Mouse (Mus musculus): Measurements from ENCODE around the gene Sppl3. TPM values are rescaled to one million over a fixed set of nuclear protein-coding genes. Genes with fewer than 3 reads are reported as not detected.

The Sppl3 gene
- polyA plus RNA-seq, 1 experiment from 2014 or later = 39.6 TPM

GRCm38 (mm10) chr5:115125211-115125871 is 114.4 kb downstream of the Sppl3 start:
- Histone ChIP-seq H3K4me2 (no peak overlapping the region), H3K27ac (ENCODE audit: low read depth) (0 out of 2 replicates have a peak overlapping the region, but pooled peaks have one; percentile 2), H3K36me3 (ENCODE audit: insufficient read depth) (peaks cover 66% of the 10 kb centered on the region), H3K4me1 (ENCODE audit: insufficient read depth) (no peaks in the 10 kb centered on the region), H3K4me3 (ENCODE audit: low read depth, low read length) (no peak overlapping the region), H3K9ac (no peak overlapping the region; the same call in 1 of the 2 replicates), H3K9me3 (ENCODE audit: low read depth, low read length) (no peaks in the 10 kb centered on the region), H3K27me3 (ENCODE audit: insufficient read depth, low read length) (no peaks in the 10 kb centered on the region)
- DNase-seq = peak; percentile 90
- TF ChIP-seq CTCF (IDR thresholded peaks at IDR 0.05; ENCODE audit: low read depth) = peak; percentile 96
- peak; percentile 79 for ATAC-seq (ENCODE audit: insufficient read depth)
- 16% methylated on average over 24 of the region's 24 CpGs for WGBS

- no peak for ATAC-seq (ENCODE audit: insufficient read depth)
- WGBS = 87% methylated on average over 28 of the region's 28 CpGs
- H3K27me3 ChIP-seq (ENCODE audit: insufficient read depth, low read length) = no peaks in the 10 kb centered on the region
Measured at GRCm38 (mm10) chr5:115126578-115127312, 115.8 kb downstream of the Sppl3 start.

GRCm38 (mm10) chr5:115127421-115128179 is 116.7 kb downstream of the Sppl3 start:
- Histone ChIP-seq H3K4me1 (ENCODE audit: insufficient read depth) (no peaks in the 10 kb centered on the region), H3K4me3 (ENCODE audit: low read depth, low read length) (no peak overlapping the region), H3K4me2 (no peak overlapping the region), H3K9ac (no peak overlapping the region), H3K27ac (ENCODE audit: low read depth) (no peak overlapping the region), H3K36me3 (ENCODE audit: insufficient read depth) (peaks cover 67% of the 10 kb centered on the region), H3K9me3 (ENCODE audit: low read depth, low read length) (no peaks in the 10 kb centered on the region), H3K27me3 (ENCODE audit: insufficient read depth, low read length) (no peaks in the 10 kb centered on the region)
- ATAC-seq (ENCODE audit: insufficient read depth) (no peak), DNase-seq (no peak)
- TF ChIP-seq CTCF (IDR thresholded peaks at IDR 0.05; ENCODE audit: low read depth) = no peak
- 92% methylated on average over 22 of the region's 22 CpGs for WGBS

More at GRCm38 (mm10) chr5:115126578-115127312, 115.8 kb downstream of the Sppl3 start:
- Histone ChIP-seq H3K4me3 (ENCODE audit: low read depth, low read length) (no peak overlapping the region), H3K4me1 (ENCODE audit: insufficient read depth) (no peaks in the 10 kb centered on the region), H3K27ac (ENCODE audit: low read depth) (no peak overlapping the region), H3K4me2 (no peak overlapping the region), H3K36me3 (ENCODE audit: insufficient read depth) (peaks cover 67% of the 10 kb centered on the region), H3K9ac (no peak overlapping the region), H3K9me3 (ENCODE audit: low read depth, low read length) (no peaks in the 10 kb centered on the region)
- no peak for DNase-seq
- no peak for TF ChIP-seq CTCF (IDR thresholded peaks at IDR 0.05; ENCODE audit: low read depth)

GRCm38 (mm10) chr5:115129328-115129727 is 118.4 kb downstream of the Sppl3 start:
- no peaks in the 10 kb centered on the region for H3K9me3 ChIP-seq (ENCODE audit: low read depth, low read length)
- H3K36me3 ChIP-seq (ENCODE audit: insufficient read depth) = peaks cover 58% of the 10 kb centered on the region
- H3K4me2 ChIP-seq = no peak overlapping the region
- no peak for DNase-seq
- no peaks in the 10 kb centered on the region for H3K27me3 ChIP-seq (ENCODE audit: insufficient read depth, low read length)
- 82% methylated on average over 6 of the region's 6 CpGs for WGBS
- no peak overlapping the region for H3K27ac ChIP-seq (ENCODE audit: low read depth)
- no peak for TF ChIP-seq CTCF (IDR thresholded peaks at IDR 0.05; ENCODE audit: low read depth)
- peaks cover 7% of the 10 kb centered on the region for H3K4me1 ChIP-seq (ENCODE audit: insufficient read depth)
- ATAC-seq (ENCODE audit: insufficient read depth) = no peak
- H3K9ac ChIP-seq = no peak overlapping the region
- H3K4me3 ChIP-seq (ENCODE audit: low read depth, low read length) = no peak overlapping the region

GRCm38 (mm10) chr5:115132465-115132864 is 121.5 kb downstream of the Sppl3 start:
- no peak overlapping the region for H3K27ac ChIP-seq (ENCODE audit: low read depth)
- H3K9me3 ChIP-seq (ENCODE audit: low read depth, low read length) = no peaks in the 10 kb centered on the region
- peaks cover 29% of the 10 kb centered on the region for H3K36me3 ChIP-seq (ENCODE audit: insufficient read depth)
- no peak overlapping the region for H3K4me2 ChIP-seq
- no peak overlapping the region for H3K9ac ChIP-seq
- DNase-seq (no peak), ATAC-seq (ENCODE audit: insufficient read depth) (no peak)
- H3K4me3 ChIP-seq (ENCODE audit: low read depth, low read length) = no peak overlapping the region
- TF ChIP-seq CTCF (IDR thresholded peaks at IDR 0.05; ENCODE audit: low read depth) = no peak
- peaks cover 7% of the 10 kb centered on the region for H3K4me1 ChIP-seq (ENCODE audit: insufficient read depth)
- WGBS = 89% methylated on average over 8 of the region's 8 CpGs
- no peaks in the 10 kb centered on the region for H3K27me3 ChIP-seq (ENCODE audit: insufficient read depth, low read length)

GRCm38 (mm10) chr5:115133358-115134066 is 122.6 kb downstream of the Sppl3 start:
- peak overlapping the region; percentile 95 for H3K4me2 ChIP-seq
- no peak for DNase-seq
- H3K4me3 ChIP-seq (ENCODE audit: low read depth, low read length) = peak overlapping the region; percentile 80
- H3K9ac ChIP-seq = peak overlapping the region; percentile 81
- H3K27ac ChIP-seq (ENCODE audit: low read depth) = no peak overlapping the region
- H3K36me3 ChIP-seq (ENCODE audit: insufficient read depth) = peaks cover 19% of the 10 kb centered on the region
- no peaks in the 10 kb centered on the region for H3K9me3 ChIP-seq (ENCODE audit: low read depth, low read length)
- WGBS = 59% methylated on average over 6 of the region's 6 CpGs
- no peak for TF ChIP-seq CTCF (IDR thresholded peaks at IDR 0.05; ENCODE audit: low read depth)
- H3K27me3 ChIP-seq (ENCODE audit: insufficient read depth, low read length) = no peaks in the 10 kb centered on the region
- H3K4me1 ChIP-seq (ENCODE audit: insufficient read depth) = peaks cover 7% of the 10 kb centered on the region
- no peak for ATAC-seq (ENCODE audit: insufficient read depth)
